Mouse (Mus musculus): ENCODE measurements around the gene Sbsn.
"Not testable (repeated sequence)": the region's sequence is repeated elsewhere in the genome, so short reads cannot be mapped to it uniquely, and the experiment has no call there.

DNA sequence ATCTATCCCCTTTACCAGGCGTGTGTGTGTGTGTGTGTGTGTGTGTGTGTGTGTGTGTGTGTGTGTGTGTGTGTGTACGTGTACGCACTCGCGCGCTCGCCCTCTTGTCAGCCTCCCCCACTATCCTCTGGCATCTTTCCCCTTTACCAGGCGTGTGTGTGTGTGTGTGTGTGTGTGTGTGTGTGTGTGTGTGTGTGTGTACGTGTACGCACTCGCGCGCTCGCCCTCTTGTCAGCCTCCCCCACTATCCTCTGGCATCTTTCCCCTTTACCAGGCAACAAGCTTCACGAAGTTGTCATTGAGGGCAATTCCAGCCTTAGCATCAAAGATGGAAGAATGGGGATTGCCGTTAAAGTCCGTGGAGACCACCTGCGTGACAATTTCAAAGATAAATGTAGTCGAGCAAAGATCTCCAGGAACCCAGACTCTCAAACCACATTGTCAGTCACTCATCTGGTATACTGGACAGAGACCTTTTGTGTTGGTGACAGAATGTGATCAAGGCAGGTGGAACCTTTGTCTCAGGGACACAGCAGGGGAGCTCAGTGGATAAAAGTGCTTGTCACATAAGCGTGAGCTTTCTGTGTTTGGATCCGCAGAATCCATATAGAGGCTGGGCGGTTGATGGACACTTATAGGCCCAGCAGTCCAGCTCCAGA, 21.1 kb upstream of the Sbsn start:
- TF ChIP-seq GATA1, TAL1 (IDR thresholded peaks at IDR 0.05; ENCODE audit: low read length): not testable (repeated sequence)
